Mouse (Mus musculus) liver, embryonic 14.5 days (tissue): ENCODE measurements at regions not wholly inside any gene's neighbourhood (a gene's known extent, or its start where the extent isn't known, plus 50 kb on each side); places are given as distances from the start of the nearest gene placed in this dataset.

Experiments
- CTCF ChIP-seq: IDR thresholded peaks from 2 replicates; pipeline ENCODE4 v1.5.1; 2016; ENCODE audit warnings: antibody characterized with exemption, low read depth, control low read depth
- EP300 ChIP-seq: IDR thresholded peaks from 2 replicates; pipeline ENCODE4 v1.6.1; 2016; ENCODE audit warnings: antibody characterized with exemption, low read depth

DNA sequence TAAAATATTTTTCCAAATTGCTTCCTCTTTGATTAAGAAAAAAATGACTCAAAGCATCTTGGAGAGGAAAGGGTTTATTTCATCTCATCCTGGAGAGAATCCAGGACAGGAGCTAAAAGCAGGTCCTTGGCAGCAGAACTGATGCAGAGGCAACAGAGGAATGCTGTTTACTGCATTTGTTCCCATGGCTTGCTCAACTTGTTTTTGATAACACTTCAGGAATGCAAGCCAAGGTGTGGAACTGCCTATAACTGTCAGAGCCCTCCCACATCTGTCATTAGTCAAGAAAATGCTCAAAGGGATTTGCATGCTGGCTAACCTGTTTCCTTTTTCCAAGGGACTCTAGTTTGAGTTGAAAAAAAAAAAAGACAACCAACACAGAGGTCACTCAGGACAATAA is 714.2 kb downstream of the Ets1 start:
- no peak for TF ChIP-seq CTCF
- no peak for TF ChIP-seq EP300
